Mouse (Mus musculus) thymus, adult 18-20 months (tissue): ENCODE measurements around the gene Chchd3.

Experiments
- DNase-seq, 2 experiments: peaks; one replicate each; pipeline ENCODE4 v3.0.0; 2022; ENCODE audit warnings: mixed read lengths in 2 of 2

Gene Chchd3

DNA sequence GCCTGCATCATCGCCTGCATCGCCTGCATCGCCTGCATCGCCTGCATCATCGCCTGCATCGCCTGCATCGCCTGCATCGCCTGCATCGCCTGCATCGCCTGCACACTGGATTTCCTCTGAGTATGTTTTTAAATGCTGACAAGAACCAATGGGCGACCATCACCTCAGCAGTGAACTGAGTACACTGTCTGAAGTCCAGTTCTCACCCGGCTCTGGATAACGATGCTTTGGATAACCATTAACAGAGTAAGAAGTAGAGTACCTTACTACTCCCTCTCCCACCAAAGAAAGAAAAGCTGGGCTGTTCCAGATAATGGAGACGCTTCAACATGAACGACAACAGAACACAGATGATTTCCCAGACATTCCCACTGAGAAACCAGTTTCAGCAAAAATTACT lies 58.8 kb downstream of the Chchd3 start:
- no peak for DNase-seq

DNA sequence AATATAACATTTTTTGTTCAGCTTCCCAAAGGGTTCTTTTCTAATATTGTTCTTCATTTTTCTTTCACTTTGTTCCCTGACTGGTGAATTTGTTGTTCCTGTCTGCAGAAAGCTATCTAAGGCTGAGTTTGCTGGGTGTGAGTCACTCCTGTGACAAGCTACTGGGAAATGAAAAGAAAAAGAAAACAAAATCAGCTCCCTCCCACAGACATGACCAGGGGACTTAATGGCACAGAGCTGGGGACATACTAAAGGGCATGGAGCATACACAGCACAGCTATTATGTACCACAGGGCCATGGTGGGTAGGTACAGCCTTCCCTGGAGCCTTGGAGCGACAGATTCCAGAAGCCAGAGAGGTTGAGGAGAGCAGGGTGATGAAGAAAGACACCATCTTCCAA lies 63.5 kb downstream of the Chchd3 start:
- DNase-seq, result no peak

DNA sequence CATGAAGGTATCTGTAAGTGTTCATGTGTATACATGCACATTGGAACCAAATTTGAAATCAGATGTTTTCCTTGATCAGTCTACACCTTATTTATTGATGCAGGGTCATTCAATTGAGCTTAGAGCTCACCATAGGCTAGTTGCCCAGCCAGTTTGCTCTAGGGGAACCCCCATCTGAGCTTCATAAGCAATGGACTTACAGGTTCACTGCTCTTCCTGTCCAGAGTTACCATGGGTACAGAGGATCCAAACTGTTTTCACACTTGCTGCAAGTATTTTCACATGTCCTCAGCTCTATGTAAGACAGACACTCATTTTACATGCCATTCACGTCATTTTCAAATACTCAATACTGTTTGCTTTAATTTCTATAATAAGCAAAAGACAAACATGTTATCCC lies 66.2 kb downstream of the Chchd3 start:
- DNase-seq, result no peak

GRCm38 (mm10) chr6:32990061-32990633 lies 69.9 kb downstream of the Chchd3 start:
- no peak for DNase-seq

- DNase-seq, result no peak
Observed at GRCm38 (mm10) chr6:32988561-32988960, 71.5 kb downstream of the Chchd3 start.

DNA sequence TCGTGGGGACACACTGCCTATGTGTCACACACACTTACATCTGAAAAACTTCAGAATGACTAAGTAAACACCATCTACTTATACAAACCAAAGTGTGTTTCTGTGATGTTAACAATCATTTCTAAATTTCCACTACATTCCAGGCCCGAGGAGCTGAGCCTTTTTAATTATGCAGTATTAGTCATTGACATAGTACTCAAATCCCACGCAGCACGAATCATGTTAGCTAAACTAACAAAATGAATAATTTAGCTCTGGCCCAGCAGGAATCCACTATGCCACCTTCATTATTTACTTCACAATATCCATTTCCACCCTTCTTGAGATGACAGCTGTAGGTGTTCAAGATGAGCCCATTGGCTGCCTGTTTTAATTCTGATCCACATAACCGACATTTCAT lies 76.2 kb downstream of the Chchd3 start:
- no peak for DNase-seq

DNA sequence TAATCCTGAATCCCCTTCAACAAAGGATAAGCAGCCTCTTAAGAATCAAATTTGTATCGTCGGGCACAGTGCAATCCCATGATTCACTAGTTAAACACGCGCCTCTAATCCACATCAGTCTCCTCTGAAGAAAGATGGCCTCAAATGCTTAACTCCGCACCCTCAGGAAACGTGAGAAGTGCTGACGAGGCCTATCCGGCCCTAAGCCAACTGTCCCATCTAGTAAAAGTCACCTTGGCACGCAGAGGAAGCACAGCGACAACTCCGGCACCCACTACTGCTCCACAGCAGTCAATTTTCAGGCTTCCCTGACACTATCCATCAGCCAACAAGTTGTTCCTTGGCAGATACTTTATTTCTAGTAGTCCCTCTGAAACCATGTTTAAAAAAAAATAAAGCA lies 78.8 kb downstream of the Chchd3 start:
- no peak for DNase-seq

GRCm38 (mm10) chr6:32978811-32979210 lies 81.2 kb downstream of the Chchd3 start:
- DNase-seq, result no peak

- no peak for DNase-seq
Observed at GRCm38 (mm10) chr6:32971926-32972325, 88.1 kb downstream of the Chchd3 start.

- DNase-seq, result no peak
Observed at GRCm38 (mm10) chr6:32968971-32969370, 91.1 kb downstream of the Chchd3 start.

GRCm38 (mm10) chr6:32962048-32962447 lies 98.0 kb downstream of the Chchd3 start:
- DNase-seq, result no peak

- DNase-seq, result no peak
Observed at GRCm38 (mm10) chr6:32961477-32961876, 98.6 kb downstream of the Chchd3 start.

GRCm38 (mm10) chr6:32959816-32960550 lies 100.1 kb downstream of the Chchd3 start:
- DNase-seq, result no peak

- DNase-seq, result no peak
Observed at GRCm38 (mm10) chr6:32955481-32955880, 104.6 kb downstream of the Chchd3 start.

DNA sequence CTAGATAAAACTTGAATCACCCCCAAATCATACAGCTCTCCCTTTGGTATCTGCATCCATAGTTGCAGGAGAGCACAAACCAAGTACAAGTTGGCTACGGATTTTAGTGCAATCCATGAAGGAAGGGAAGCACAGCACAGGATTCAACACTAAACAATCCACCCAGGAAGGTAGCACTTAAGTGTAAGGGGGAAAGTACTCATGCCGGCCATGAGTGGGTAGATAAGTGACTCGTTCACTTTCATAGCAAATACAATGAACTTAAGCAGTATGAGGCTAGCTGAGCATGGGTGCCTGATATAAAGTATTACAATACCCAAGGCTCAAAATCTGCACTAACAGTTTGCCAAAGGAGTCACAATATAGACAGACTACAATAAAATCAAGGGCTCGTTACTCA lies 109.1 kb downstream of the Chchd3 start:
- no peak for DNase-seq

GRCm38 (mm10) chr6:32949702-32950101 lies 110.4 kb downstream of the Chchd3 start:
- no peak for DNase-seq

- no peak for DNase-seq
Observed at GRCm38 (mm10) chr6:32947225-32947624, 112.8 kb downstream of the Chchd3 start.

DNA sequence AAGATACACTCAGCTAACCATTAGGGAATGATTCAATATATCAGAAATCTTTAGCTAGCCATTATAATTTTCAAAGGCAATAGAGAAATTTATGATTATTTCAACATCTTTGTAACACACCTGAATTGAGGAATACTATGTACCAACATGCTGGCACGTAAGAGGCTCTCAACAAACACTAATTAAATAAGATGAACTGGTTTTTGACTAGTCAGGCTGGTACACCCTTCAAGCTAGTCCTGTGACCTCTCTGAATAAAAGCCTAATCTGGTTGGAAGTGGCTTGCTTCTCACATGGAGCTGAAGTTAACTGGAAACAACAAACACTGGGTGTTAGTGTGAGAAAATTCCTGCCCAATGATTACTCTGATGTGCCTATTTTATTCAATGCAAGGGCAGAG lies 115.1 kb downstream of the Chchd3 start:
- DNase-seq, result no peak

DNA sequence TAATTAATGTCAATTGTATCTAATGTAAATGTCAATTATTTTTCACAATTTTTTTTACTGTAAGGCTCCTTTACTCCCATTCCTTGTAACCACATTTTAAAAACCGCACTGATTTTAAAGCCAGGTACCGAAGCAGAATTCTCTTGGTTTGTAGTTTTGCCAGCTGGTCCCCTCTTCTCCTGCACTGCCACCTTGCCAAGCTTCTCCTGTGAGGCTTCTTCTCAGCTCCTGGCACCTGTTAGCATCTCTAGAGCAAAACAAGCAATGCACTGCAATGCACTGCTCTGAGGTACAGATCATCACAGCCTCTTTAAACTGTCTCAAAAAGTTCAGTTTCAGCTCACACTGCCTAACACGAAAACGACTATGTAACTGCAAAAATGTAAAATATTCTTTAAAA lies 116.4 kb downstream of the Chchd3 start:
- no peak for DNase-seq

GRCm38 (mm10) chr6:32940299-32940698 lies 119.8 kb downstream of the Chchd3 start:
- no peak for DNase-seq

DNA sequence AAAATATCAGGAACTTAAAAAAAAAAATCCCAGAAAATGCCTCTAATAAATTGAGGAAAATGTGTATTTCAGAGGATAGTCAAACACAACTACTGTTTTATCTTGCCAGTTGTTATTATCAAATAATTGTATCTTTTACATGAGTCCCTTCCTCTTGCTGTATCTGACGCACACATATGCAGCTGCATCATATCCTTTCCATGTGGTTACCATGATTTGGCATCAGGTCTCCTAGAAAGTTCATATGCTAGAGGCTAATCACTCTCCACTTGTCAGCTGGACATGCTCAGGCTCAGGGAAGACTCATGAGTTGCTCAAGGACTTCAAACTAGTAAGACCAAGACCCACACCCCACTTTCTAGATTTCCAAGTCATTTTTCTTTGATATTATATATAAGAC lies 122.4 kb downstream of the Chchd3 start:
- no peak for DNase-seq

DNA sequence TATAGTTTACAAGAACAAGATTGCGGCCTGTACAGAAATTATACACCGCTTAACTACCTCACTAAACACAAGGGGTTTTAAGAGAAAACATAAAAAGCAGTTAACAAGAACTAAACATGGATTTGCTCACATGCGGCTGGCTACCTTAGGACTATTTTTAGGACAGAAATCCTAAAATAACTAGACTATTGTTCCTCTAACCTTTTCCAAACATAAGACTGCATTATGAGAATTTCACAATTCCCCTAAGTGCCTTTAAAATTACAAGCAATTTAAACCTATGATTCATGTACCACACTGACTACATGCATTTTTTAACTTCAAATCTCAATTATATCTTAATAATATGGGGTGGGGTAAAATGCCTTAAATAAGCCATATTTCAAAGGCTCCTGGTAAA lies 123.3 kb downstream of the Chchd3 start:
- DNase-seq, result no peak

GRCm38 (mm10) chr6:32936365-32936764 lies 123.7 kb downstream of the Chchd3 start:
- no peak for DNase-seq

GRCm38 (mm10) chr6:32935576-32935975 lies 124.5 kb downstream of the Chchd3 start:
- DNase-seq, result no peak
